Mouse (Mus musculus) kidney, adult 9 months (tissue): ENCODE data around the gene Nudt4.

Experiments
- DNase-seq: peaks from one replicate; pipeline ENCODE4 v3.0.0; 2022

Nudt4 gene

DNA sequence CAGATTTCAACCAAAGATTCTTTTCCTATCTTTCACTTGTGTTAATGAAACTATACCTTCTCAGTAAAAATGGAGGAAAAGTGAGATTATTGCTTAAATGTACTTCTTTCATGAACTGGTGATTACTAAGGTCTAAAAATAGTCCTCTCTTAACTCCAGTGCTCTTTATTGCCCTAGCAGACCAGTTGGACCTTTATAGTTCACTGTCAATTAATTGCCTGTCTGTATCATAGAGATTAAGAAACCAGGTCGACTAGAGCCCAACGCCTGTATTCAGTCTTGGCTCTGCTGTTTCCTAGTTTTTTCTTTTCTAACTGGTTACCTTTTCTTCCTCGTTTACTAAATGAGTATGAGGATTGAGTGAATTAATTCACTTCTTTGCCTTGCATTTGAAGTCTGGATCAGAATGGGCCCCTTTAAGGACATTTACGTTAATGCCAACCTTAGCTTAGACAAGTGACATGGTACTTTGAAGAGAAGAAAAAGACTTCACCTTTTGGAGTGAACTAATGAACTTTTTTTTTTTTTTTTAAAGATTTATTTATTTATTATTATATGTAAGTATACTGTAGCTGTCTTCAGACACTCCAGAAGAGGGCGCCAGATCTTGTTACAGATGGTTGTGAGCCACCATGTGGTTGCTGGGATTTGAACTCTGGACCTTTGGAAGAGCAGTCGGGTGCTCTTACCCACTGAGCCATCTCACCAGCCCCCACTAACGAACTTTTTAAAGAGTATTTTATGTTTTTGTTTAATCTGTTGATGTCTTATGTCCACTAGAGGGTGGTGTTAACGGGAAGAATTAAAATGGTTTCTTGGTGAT, 28.3 kb downstream of the Nudt4 start:
- DNase-seq: no peak

DNA sequence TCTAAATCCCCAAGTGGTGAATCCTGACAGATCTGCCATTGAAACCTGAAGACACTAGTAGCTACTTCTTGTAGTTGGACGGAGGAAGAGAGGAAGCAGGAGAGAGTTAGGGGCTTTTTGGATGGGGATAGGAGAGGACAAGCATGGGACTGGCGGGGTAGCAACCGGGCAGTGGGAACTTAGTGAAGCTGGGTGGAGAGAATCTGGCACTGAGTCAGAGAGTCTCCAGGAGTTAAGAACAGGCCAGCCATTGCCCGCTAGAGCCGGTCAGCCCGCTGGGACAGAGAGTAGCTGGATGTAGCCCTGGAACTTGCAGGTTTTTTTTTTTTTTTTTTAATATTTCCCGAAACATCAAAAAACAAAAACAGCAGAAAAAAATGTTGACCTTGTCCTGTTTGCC, 30.6 kb downstream of the Nudt4 start:
- DNase-seq: no peak

- DNase-seq: no peak
Measured at GRCm38 (mm10) chr10:95532916-95533315, 31.0 kb downstream of the Nudt4 start.

DNA sequence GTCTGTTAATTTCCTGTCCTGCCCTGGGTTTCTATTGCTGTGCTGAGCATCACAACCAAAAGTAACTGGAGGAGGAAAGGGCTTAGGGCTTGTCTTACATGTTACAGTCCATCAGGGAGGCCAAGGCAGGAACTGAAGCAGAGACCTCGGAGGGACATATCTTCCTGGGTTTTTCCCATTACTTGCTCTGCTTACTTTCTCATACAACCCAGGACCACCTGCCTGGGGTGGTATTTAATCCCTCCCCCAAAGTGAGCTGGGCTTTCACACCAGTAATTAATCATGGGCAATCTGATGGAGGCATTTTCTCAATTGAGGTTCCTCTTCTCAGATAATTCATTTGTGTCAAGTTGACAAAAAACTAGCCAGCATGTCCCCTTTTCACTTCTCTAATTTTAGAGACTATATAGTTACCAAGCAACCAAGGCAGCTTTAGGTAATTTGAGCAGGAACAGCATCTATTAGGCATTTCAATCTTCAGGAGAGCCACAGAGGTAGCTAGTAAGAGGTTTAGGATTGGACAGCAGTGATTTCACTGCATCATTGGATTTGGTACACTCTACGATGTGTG, 33.3 kb downstream of the Nudt4 start:
- DNase-seq: no peak

DNA sequence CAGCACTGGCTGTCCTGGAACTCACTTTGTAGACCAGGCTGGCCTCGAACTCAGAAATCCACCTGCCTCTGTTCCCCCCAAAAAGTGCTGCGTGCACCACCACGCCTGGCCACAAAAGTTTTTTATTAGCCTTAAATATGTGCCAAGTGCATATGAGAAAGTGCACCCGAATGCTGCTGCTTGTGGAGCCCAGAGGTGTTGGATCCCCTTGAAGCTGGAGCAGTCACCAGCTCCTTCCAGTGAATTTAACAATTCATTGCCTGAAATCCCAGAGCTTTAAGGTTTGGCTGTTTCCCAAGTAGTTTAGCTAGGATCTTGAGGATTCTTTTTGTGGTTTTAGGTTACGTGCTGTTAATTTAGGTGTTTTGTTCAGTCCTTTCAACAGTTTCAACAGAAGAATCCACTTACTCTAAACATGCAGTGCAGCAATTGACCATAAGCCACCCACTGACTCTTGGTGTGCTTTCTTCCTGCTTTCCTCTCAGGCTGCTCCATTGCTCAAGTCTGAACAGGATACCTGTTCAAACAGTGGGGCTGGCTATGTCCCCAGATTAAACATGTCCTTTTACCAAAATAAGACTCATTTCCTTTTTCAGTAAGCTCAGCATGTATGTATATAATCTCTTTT, 37.3 kb downstream of the Nudt4 start:
- DNase-seq: no peak

DNA sequence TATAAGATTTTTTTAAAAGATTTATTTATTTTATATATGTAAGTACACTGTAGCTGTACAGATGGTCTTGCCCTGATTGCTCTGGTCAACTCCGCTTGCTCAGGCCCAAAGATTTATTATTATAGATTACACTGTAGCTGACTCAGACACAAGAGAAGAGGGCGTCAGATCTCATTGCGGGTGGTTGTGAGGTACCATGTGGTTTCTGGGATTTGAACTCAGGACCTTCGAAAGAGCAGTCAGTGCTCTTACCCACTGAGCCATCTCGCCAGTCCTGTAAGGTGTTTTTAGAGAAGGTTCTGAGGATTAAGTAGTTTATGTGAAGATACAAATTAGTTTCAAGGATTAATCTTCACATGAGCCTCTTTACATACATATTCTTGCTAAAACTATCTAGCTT, 38.1 kb downstream of the Nudt4 start:
- no peak for DNase-seq

- no peak for DNase-seq
Measured at GRCm38 (mm10) chr10:95525037-95525675, 38.8 kb downstream of the Nudt4 start.

- DNase-seq: no peak
Measured at GRCm38 (mm10) chr10:95517656-95518055, 46.3 kb downstream of the Nudt4 start.

DNA sequence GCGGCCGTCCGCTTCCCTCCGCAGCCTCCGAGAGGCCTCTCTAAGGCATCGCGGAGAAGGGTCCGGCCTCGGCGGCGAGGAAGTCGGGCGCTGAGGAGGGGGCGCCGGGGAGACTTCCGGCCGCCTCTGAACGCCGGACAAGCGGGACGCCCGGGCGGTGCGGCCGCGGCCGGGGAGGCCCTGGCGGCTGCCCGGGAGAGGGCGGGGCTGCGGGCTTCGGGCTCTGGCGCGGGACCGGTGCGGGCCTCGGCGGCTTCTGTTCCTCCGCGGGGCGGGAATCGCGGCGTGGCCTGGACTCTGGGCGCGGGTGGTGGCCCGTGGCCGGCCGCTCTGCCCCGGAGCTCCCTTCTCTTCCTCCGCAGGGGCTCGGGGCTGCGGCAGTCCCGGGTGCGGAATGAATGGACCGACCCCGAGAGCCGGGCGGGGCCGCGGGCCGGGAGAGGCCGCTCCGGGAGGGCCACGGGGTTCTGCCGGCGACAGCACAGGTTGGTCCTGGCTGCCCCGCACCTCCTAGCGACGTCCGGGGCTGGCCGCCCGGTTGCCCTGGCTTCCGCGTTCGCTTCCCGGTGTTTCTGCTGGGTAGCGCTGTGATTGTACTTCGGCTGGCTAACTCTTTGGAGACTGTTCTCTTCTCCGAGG, 48.5 kb downstream of the Nudt4 start:
- peak; percentile 47 for DNase-seq

DNA sequence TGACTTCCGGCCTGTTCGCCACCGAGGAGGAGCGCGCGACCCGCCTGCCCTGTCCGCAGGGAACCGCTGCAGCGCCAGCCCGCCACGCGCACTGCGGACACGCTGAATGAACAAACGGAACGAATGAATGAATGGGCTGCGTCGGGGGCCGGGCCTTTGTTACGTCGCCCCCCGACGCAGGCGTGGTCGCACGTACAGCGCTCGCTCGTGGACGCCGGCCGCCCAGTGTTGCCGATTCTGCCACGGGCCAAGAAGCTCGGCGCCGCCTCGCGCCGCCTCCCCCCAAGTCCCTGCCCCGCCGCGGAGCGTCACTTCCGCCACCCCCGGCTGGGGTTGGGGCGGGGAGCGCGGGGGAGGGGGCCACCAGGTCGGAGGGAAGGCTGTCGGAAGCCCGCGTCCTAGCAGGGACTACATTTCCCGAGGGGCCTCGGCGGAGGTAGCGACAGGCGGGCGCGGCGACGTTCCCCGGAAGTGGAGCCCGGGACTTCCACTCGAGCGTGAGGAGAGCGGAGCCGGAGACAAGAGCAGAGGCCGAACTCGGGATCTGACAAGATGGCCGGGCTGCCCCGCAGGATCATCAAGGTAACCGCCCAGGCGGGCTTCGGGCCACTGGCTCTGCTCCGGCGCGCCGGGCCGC, 49.2 kb downstream of the Nudt4 start, which contains the start of gene Ube2n:
Ube2n (plus strand) TSS at position 490 of the 637 bp plus-strand sequence.
- peak; percentile 98 for DNase-seq

DNA sequence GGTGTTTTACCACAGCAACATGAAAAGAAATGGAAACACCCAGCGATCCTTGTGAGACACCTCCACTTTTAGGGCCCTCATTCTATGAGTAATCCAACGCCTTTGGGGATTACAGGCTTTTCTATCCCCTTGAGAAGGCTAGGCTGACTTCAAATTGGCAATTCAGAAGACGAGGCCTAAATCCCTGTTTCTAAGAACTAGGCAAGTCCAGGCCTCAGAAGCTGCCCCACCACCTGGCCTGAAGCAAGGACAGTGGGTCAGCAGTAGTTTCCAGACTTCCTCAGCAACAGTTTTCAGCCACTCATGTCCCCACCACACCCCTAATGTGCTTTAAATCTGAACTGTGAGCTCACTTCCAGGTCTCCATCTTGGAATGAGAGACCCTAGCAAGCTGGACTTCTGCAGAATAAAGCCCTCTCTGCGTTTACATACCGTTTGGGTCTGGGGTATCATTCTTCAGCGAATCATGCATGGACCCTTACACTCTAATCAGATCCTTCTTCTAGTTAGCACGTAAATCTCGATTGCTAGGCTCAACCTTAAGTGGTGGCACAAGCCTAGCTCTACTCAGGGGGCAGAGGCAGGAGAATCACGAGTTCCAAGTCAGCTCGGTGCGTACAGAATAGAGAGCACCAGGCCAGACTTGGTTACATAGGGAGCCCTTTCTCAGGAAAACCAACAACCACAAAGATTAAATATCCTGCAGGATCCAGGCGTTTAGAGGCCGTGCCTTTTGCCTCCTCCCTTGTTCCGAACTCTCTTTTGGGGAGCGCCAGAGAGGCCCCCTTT, 50.0 kb downstream of the Nudt4 start:
- DNase-seq: peak; percentile 29

DNA sequence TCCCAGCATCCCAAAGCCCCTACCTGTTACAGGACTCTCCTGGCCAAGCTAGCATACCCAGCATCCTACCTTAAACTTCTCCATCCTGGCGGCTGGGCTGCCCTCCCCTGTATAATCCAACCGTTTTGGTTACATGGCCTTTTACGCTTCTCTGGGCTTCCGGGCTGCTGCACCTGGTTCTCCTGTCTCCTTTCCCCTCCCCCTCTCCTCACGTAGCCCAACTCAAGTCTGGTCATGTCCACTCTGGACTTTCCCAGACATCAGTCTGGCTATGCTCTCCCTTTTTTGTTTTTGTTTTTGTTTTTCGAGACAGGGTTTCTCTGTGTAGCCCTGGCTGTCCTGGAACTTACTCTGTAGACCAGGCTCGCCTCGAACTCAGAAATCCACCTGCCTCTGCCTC, 51.3 kb downstream of the Nudt4 start:
- no peak for DNase-seq

- no peak for DNase-seq
Measured at GRCm38 (mm10) chr10:95509263-95509662, 54.7 kb downstream of the Nudt4 start.

DNA sequence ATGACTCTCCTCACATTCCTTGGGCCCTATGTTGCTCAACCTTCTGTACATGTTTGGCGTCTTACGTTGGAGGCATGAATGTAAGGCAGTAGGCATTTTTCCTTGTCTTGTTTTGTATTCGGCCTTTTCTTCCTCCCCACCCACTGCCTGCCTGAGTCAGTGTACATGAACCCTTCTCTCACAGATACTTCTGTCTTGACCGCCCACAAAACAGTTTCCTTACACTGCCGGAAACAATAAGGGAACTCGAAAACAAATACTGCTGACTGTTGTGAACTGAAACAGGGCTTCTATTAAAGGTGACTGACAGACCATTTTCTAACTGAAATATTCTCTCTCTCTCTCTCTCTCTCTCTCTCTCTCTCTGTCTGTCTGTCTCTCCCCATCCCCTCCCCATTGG, 55.2 kb downstream of the Nudt4 start:
- DNase-seq: no peak

GRCm38 (mm10) chr10:95508126-95508525, 55.8 kb downstream of the Nudt4 start:
- no peak for DNase-seq

DNA sequence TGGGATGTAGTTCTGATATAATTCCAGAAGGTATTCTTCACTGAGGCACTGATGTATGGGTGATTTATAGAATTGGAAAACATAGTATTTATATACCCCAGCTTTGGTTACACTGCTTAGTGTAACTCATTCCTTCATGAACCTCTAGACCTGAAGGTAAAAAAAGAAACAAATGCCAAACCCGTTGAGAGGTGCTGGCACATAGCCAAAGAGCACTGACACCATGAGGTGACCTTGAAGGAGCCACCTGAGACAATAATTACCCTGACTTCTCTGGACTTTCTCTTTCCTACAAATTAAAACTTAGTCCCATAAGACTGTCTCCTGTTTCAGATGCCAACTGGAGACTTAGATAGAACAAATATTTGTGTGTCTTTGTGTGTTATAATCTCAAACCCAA, 59.6 kb downstream of the Nudt4 start:
- peak; percentile 62 for DNase-seq

- DNase-seq: no peak
Measured at GRCm38 (mm10) chr10:95503443-95504235, 60.3 kb downstream of the Nudt4 start.

DNA sequence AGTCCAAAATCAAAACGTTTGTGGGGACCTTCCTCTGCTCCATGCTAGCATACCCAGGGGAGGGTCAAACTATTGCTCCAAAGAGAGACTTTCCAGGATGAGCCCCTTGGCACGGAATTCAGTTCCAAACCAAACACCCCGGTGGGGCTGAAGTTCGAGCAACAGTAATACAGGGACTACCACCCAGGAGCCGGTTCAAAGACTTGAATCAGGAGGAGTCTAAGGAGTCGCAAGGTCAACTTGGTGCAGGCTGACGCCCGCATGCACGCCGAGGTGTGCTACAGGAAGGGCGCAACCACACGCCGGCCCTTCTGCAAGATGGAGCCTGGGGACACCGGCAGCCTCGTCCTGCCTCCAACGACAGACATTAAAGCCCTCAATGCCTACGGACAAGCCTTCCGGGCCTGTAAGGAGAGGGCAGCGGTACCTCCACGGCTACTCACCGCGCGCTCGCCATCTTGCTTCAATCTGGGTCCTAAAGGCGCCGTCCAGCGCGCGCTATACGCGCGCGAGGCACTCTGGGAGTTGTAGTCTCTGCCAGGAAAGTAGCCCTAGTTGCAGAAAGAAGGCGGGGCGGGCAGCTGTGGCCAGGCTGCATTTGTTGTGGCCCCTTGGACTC, 62.4 kb downstream of the Nudt4 start, which contains the start of gene Mrpl42:
Mrpl42 (minus strand) TSS at position 478 of the 619 bp plus-strand sequence.
- DNase-seq: peak; percentile 93

GRCm38 (mm10) chr10:95501033-95501432, 62.9 kb downstream of the Nudt4 start:
- DNase-seq: no peak
